Mouse (Mus musculus) small intestine, adult 2 months (tissue): ENCODE measurements around the gene F2rl3.

Experiments used
- CTCF ChIP-seq: fragments of 200-500 bp; IDR thresholded peaks from 2 replicates; pipeline ENCODE4 v1.5.1; 2012; ENCODE audit warnings: low read depth, mild to moderate bottlenecking, control low read depth, inconsistent platforms, low read length, moderate library complexity, mixed read lengths; ENCODE audit not compliant: insufficient replicate concordance, insufficient read length; ENCODE audit errors: extremely low read depth
- POLR2A ChIP-seq: fragments of 200-500 bp; IDR thresholded peaks from 2 replicates; pipeline ENCODE4 v1.6.1; 2012; ENCODE audit warnings: low read depth, mild to moderate bottlenecking, control low read depth, inconsistent platforms, low read length, moderate library complexity

- TF ChIP-seq CTCF (no peak), POLR2A (no peak)
Measured at GRCm38 (mm10) chr8:72777797-72778196, 16.1 kb downstream of the F2rl3 start.
